Mouse (Mus musculus) G1E (cell line): ENCODE results near the gene Rasa4.
"Not testable (repeated sequence)": the region's sequence is repeated elsewhere in the genome, so short reads cannot be mapped to it uniquely, and the experiment has no call there.

Source experiments
- CTCF ChIP-seq: IDR thresholded peaks from 2 replicates; pipeline ENCODE4 v1.5.1; 2012; ENCODE audit warnings: low read depth, low read length, inconsistent platforms, mixed read lengths
- GATA1 ChIP-seq: IDR thresholded peaks from 2 replicates; pipeline ENCODE4 v1.6.1; 2012; ENCODE audit warnings: borderline replicate concordance, low read length, inconsistent platforms, mixed read lengths
- GATA2 ChIP-seq: IDR thresholded peaks from 2 replicates; pipeline ENCODE4 v1.6.1; 2012; ENCODE audit warnings: low read depth, low read length, inconsistent platforms, borderline replicate concordance
- POLR2AphosphoS5 ChIP-seq: IDR thresholded peaks from 2 replicates; pipeline ENCODE4 v1.6.1; 2012; ENCODE audit warnings: low read depth, low read length, inconsistent platforms; ENCODE audit not compliant: insufficient replicate concordance
- TAL1 ChIP-seq: conservative IDR thresholded peaks from 2 replicates; pipeline ENCODE4 v1.6.1; 2012; ENCODE audit warnings: low read depth, low read length, inconsistent platforms, mixed read lengths

- TF ChIP-seq CTCF, GATA1, POLR2AphosphoS5, TAL1, GATA2: not testable (repeated sequence)
These were observed 76.4 kb downstream of the Rasa4 start for GRCm38 (mm10) chr5:136160084-136160483.
